Mouse (Mus musculus) thymus, adult 2 months (tissue): ENCODE measurements around the gene Urgcp.

Source experiments
- CTCF ChIP-seq: fragments of 200-500 bp; IDR thresholded peaks from 2 replicates; pipeline ENCODE4 v1.5.1; 2012; ENCODE audit warnings: mild to moderate bottlenecking, control low read depth, low read length, moderate library complexity, borderline replicate concordance; ENCODE audit not compliant: control insufficient read depth, poor library complexity, insufficient read depth; ENCODE audit errors: extremely low read depth
- POLR2A ChIP-seq: fragments of 200-500 bp; IDR thresholded peaks from 2 replicates; pipeline ENCODE4 v1.6.1; 2012; ENCODE audit warnings: mild to moderate bottlenecking, low read length, control low read depth, moderate library complexity; ENCODE audit not compliant: control insufficient read depth, poor library complexity, insufficient read depth; ENCODE audit errors: extremely low read depth

DNA sequence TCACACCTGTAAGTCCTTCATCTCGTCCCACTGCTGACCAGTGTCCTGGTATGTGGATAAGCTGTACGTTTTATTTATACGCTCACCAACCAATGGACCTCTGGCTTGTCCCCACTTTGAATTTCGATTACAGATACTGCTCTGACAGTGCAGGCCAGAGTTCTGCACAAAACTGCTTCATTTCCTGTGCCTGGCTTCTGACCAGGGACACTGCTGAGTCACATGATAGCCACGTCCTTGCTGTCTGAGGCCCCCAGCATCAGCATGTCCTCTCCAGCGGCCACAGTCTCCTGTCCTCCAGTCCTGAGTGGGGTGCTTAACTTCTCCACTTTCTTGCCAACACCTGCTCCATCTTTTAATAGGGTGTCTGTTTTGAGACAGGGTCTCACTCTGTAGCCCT is 79.6 kb downstream of the Urgcp start:
- no peak for TF ChIP-seq POLR2A
- no peak for TF ChIP-seq CTCF
